Mouse (Mus musculus): Measurements from ENCODE around the gene Rbm46. TPM values are rescaled to one million over a fixed set of nuclear protein-coding genes. Genes with fewer than 3 reads are reported as not detected.

Rbm46 gene
- total RNA-seq (2014; fragmentation: Nextera tagmentation) (not detected in 2 replicates), total RNA-seq (2017) (not detected in 2 replicates)

DNA sequence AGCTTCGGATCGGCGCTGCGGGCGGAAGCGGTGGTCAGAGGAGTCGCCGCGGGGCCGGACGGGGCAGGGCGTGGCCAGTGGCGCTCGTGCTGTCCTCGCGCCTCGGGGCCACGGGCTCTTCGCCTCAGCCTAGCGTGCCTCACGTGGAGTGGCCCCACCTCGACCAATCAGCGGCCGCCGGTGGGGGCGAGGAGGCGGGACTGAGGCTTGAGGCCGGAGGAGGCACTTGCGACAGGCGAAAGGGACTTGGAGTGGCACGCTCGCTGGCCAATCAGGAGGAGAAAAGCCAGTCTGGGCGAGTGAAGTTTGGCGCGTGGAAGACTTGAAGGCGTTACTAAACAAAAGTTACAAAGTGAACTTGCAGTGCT lies at the start of gene Rbm46:
Gene Rbm46 (minus strand): TSS at position 112 of the 368 bp plus-strand sequence.
- ATAC-seq (replicated peaks; ENCODE audit: low FRiP score, low TSS enrichment, poor library complexity, severe bottlenecking), result peak; percentile 41; the same call in 1 of the 2 replicates

DNA sequence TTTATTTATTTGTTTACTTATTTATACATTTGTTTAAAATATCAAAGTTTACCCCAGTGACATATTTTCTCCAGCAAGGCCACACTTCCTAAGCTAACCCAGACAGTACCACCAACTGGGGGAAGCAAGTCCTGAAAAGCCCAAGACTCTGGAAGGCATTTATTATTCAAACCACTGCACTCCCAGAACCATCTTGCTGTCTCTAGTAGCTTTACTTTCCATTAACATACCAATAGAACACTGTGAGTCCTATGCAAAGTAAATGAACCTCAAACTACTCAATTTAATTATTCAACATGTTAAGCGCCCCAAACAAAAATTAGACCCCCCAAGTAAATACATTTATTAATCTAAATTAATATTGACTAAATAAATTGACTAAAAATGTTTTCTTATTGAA lies 39.3 kb upstream of the Rbm46 start:
- no peak for ATAC-seq (replicated peaks; ENCODE audit: low FRiP score, low TSS enrichment, poor library complexity, severe bottlenecking)

DNA sequence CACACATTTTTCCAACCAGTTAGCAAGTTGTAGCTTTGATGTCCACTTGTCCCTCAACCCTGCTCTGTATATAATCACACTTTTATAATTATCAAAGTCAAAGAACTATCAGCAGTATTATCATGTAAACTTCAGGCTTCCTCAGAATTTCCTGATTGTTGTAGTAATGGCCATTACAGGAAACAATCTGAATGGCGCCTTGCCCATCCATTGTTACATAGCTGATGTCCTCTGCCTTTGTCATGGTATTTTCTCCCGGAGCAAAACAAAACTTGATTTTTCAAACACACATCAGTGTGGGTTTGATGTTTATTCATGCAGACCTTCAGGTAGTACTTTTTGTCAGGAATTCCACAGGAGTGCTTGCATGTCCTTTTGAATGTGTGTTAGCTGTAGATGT lies 32.4 kb upstream of the Rbm46 start:
- no peak for ATAC-seq (replicated peaks; ENCODE audit: low FRiP score, low TSS enrichment, poor library complexity, severe bottlenecking)

DNA sequence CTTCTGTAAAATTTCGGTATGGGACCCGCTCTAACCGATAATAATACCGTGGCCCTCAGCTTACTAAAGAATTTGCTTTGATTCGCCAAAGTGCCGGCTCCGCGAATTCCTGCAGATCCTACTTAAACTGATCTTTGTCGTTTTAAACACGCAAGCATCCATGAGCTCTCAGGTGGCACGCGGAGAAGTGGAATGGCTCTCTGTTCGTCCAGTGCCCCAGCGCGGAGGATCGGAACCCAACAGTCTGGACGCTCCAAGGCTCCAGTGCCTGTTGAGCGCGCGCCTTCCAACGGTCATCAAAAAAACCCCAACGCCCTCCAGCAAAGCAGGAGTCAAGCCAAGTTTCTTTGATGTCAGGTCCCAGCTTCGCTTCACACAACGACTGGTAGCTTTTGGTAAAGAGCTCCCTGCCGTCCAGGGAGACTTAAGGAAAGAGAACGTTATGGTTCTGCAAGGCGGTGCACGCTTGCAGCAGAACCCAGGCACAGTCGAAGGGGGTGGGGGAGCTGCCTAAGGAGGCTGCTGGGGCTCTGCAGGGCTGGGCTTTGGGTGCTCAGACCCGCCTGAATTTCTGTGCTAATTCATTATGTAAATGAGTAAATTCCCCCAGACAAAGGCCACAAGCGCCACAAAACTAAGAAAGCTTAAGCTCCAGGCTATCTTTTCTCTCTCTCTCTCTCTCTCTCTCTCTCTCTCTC lies 28.1 kb upstream of the Rbm46 start:
- ATAC-seq (replicated peaks; ENCODE audit: low FRiP score, low TSS enrichment, poor library complexity, severe bottlenecking), result no peak

DNA sequence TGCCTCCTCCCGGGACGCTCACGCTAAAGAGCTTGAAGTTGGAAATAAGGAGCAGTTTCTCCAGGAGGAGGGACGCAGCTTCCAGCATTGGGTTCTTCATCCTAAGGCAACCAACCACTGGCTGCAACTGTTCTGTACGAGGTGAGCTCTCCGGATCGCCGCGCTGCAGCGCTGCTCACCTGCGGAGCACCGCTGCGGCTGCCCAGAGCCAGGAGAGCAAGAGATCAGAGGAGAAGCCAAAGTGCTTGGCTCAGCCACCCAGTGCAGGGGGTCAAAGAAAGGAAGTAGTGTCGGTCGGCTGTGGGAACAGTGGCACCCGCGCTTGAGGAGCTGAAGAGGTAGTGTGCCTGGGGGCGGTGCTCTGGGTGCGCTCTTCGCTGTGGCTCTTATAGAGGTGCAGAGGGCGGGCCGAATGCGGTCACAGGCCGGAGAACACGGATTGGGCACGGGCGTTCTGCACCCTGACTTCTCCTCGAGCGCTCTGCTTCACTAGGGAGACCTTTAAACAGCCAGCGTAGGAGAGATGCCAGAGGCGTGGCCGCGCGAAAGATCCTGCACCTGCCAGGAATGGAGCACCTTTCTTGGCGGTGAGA lies 27.4 kb upstream of the Rbm46 start, which contains the start of gene Lrat:
Gene Lrat (minus strand): TSS at position 361 of the 593 bp plus-strand sequence.
- ATAC-seq (replicated peaks; ENCODE audit: low FRiP score, low TSS enrichment, poor library complexity, severe bottlenecking), result 0 out of 2 replicates have a peak, but pooled peaks have one; percentile 37

DNA sequence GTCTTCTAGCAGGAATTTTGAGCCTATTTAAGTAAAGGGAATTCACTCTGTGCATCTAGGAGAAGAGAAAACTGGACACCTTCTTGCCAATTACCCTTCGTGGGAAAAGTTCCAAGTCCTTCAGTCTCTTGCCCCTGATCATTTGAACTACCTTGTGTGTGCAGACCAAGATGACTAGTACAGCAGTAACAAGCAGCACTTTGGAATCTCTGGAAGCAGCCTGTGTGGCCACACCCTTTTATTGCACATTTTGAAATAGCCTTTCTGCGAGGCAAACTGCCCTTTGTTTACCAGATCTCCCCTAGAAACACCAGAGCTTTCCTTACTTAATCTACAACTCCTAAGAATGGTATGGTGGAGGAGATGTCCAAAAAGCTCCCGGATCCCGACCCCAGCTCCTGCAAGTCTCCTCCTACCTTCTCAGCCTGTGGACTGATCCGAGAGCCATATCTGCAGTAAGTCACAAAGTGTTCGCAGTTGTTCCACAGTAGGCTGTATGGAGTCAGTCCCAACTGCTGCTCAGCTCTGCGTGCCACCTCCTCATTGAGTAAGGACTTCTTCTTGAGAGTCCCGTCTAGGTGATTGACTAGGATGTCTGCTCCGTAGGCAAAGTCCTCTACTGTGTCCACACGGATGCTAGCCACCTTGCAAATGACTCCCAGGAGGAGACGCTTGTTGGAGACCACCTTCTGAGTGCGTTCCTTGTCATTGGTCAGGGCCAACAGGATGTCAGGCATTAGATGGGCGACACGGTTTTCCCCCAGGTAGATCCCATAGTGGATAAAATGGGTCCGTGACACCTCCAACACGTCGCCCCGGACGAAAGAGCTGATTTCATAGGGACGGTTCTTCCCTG lies 26.7 kb upstream of the Rbm46 start:
- no peak for ATAC-seq (replicated peaks; ENCODE audit: low FRiP score, low TSS enrichment, poor library complexity, severe bottlenecking)

DNA sequence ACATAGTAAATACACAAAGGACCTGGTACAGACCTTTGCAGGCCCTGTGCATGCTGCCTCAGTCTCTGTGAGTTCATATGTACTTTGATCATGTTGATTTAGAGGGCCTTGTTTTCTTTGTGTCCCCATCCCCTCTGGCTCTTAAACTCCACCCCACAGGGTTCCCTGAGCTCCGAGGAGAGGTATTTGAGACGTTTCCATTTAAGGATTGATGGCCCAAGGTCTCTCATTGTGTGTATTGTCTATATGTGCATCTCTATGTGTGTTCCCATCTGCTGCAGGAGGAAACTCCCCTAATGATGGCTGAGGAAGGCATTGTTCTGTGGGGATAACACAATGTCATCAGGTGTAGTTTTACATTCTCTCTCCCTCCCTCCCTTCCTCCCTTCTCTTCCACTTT lies 12.6 kb upstream of the Rbm46 start:
- no peak for ATAC-seq (replicated peaks; ENCODE audit: low FRiP score, low TSS enrichment, poor library complexity, severe bottlenecking)

DNA sequence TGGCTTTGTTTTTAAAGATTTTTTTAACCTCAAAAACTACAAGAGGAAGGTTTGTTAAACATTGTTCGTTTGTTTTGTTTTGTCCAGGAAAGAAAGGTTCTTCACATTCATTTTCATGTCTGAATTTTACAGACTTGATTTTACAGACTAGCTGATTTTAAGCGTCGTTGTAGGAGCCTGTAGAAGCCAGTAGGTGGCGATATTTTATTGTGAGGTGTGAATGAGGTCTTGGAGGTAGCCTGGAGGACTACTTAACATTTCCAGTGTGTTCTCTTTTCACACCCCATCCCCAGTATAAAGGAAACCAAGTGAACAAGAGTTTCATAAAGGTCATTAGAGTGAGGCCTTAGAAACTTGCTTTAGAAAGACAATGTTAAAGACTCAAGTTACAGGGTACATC lies 975 bp upstream of the Rbm46 start:
- ATAC-seq (replicated peaks; ENCODE audit: low FRiP score, low TSS enrichment, poor library complexity, severe bottlenecking), result 0 out of 2 replicates have a peak, but pooled peaks have one; percentile 44

DNA sequence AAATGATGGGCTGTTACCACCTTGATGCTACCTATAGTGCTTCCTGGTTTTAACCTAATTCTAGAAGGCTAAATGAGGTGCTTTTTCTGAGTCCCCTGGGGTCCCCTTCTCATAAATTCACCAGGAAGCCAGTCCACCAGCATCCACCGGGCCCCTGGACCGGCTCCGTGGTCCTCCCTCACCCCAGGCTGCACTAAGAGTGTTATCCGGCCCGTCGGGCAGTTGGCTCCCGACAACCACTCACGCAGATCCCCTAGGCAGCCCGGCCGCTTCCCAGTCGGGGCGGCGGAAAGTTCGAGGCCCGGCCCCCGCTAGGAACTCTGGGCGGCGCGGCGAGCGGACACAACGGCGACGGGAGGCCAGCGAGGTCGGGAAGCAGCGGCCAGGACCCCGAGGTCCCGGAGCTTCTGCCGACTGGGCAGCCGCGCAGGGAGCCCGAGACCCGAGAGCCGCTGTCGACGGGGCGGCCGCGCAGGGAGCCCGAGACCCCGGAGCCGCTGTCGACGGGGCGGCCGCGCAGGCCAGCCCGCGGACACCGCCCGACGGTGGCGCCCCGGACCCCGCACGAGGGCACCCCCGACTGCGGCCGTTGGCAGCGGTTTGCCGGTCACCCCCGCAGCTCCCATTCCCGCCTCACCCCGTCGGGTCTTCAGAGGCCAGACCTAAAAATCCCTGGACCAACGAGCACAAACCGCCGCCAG lies 462 bp downstream of the Rbm46 start:
- ATAC-seq (replicated peaks; ENCODE audit: low FRiP score, low TSS enrichment, poor library complexity, severe bottlenecking), result no peak

DNA sequence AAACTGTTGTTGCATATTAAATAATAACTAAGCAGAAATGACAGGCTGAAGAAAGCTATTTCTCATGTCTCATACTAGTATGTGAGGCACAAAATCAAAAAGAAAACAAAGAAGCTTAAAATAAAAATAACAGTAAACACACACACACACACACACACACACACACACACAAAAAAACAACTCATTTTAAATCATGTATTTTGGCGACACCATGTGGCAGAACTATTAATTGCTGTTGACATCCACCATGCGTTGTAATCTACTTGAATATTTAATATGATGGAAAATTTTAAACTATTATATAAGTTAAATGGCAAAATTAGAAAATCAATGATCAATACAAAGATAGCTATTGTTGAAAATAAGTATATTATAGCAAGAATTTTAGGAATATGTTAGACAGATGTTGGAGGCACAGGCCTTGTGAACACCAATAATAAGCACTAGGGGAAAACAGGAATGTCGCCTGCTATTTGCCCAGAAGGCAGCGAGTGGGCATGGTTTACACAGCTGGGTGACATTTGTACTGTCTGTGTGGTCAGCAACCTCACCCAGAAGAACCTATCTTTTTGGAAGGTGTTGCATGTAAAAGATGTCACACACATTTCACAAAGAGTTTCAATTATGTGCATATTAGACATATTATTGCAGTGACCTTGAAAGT lies 18.7 kb downstream of the Rbm46 start:
- no peak for ATAC-seq (replicated peaks; ENCODE audit: low FRiP score, low TSS enrichment, poor library complexity, severe bottlenecking)

DNA sequence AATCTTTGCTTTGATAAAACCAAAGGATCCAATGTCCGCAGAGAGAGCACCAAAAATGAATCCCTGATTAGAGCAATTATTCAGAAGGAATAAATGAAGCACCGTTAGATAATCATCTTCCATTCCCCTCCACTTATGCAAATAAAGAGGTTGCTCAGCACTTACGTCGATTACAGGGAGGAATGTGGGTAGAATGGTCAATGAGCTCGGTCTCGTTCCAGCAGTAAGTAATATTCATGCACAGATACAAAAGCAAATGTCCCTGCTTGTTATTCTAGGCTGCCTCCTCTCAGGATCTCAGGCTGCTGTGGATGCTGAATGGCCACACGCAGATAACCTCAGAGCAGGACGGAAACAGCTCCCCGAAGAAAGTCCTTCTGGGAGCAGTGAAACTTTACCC lies 51.1 kb downstream of the Rbm46 start:
- ATAC-seq (replicated peaks; ENCODE audit: low FRiP score, low TSS enrichment, poor library complexity, severe bottlenecking), result no peak

DNA sequence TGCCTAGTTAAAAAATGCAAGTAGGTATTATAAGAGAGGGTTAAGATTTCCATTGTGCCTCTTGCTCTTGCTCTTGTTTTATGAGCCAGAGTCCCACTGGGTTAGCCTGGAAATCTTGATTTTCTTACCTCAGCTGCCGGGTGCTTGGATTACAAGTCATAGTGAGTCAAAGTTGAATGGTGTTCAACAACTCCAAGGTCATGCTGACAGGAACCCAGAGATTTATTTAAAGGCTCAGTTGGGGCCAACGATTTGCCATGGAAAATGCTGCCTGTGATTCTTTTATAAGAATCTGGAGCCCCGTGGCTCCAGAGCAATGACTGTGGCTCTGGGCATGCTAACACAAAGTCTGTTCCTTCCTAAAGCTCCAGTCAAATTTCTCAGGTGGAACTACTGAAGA lies 64.4 kb downstream of the Rbm46 start:
- no peak for ATAC-seq (replicated peaks; ENCODE audit: low FRiP score, low TSS enrichment, poor library complexity, severe bottlenecking)

DNA sequence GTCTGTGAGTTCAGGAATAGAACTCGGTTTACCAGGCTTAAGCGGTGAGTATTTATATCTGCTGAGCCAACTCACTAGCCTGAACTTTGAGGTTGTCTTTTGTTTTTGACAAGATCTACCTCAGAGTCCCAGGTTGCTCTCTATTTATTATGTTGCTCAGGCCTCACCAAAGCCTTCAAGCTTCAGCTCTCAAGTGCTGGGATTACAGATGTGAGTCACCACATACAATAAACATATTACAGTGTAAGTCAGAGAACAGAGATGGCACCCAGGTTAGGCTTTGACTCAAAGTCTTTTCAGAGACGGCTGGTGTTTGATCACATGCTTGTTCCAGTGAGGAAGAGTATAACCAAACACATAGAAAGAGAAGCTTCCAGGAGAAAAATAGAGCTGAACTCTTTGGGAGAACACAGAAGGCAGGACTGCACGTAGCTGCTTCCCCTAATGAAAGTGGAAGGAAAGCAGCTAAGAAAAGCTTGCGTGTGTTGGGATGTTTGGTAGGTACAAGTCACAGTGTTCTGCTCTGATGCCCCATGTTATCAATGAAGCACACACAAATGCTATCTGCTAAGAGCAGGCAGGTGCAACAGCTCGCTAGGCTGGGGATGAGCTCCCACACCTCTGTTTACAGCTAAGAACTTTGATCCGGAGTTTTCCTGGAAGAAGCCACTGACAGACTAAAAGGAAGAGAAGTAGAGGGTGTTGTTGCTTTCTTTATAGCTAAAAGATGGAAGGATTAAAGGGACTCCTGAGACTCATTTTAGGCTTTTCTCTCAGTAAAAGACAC lies 65.8 kb downstream of the Rbm46 start:
- ATAC-seq (replicated peaks; ENCODE audit: low FRiP score, low TSS enrichment, poor library complexity, severe bottlenecking), result no peak

DNA sequence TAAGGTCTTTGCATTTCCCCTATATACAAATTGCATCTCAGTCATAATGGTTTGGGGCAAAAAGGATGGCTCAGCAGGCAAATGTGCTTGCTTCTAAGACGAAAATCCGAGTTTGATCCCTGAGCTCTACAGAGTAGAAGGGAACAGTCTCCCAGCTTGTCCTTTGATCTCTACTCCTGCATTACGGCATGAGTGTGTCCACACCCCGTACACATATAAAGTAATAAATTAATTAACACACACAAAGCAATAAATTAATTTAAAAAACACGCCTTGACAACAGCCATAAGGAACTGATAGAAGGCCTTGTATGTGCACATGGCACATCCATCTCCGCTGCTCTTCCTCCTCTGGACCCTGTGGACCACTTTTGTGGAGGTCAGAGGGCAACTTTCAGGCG lies 66.5 kb downstream of the Rbm46 start:
- no peak for ATAC-seq (replicated peaks; ENCODE audit: low FRiP score, low TSS enrichment, poor library complexity, severe bottlenecking)

DNA sequence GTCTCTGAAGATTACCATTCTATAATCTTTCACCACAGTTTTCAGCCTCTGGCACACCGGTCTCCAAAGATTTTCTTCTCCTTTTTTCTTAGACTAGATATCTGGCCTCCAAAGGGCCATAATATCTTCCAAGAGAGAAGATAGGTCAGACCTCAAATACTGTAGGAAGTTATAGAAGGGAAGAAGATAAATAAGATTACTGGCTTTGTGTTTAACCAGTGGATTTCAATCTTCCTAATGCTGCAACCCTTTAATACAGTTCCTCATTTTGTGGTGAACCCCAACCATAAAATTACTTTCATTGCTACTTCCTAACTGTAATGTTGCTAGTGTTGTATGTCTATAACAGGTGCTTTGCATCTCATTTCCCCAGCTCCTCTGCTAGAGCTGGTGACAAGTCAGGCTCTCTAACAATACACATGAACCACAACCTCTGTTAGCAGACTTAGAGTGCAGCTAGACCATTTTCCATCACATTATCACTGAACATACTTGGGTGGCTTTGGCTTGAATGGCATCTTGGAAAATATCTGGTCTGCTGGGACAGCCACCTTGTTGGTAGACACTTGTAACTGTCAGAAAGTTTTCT lies 67.9 kb downstream of the Rbm46 start:
- no peak for ATAC-seq (replicated peaks; ENCODE audit: low FRiP score, low TSS enrichment, poor library complexity, severe bottlenecking)

DNA sequence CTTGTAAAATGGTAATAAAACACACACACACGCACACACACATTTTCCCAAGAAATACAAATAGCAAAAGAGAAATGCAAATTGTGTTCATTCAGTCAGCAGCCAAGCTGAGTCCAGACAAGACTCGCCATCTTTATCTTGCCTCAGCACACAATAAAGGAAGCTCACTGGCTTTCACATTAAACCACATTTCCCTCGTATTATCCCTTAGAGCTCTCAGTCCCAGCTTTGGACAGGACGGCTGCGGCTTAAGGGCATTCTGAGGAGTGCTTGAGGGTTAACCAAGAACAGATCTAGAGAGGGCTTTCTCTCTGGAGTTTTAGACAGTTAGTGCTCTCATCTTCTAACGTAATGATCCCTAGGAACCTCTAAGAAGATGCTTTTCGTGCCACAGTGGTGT lies 71.0 kb downstream of the Rbm46 start:
- no peak for ATAC-seq (replicated peaks; ENCODE audit: low FRiP score, low TSS enrichment, poor library complexity, severe bottlenecking)

DNA sequence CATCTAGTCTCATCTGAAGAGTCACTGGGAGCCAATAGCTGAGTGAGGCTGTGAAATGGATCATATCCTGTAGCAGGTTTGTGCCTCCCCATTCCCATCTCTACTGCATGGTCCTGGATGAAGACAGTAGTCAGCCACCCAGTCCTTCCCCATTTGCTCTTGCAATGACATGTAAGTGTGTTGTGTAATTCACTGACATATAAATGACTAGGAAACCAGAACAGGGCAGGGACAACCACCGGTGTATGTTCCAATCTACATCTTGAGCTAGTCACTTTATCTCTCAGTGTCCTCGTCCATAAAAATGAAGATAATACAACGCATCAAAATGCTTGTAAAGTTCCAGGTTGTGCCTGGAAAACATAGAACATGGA lies 75.8 kb downstream of the Rbm46 start:
- no peak for ATAC-seq (replicated peaks; ENCODE audit: low FRiP score, low TSS enrichment, poor library complexity, severe bottlenecking)

DNA sequence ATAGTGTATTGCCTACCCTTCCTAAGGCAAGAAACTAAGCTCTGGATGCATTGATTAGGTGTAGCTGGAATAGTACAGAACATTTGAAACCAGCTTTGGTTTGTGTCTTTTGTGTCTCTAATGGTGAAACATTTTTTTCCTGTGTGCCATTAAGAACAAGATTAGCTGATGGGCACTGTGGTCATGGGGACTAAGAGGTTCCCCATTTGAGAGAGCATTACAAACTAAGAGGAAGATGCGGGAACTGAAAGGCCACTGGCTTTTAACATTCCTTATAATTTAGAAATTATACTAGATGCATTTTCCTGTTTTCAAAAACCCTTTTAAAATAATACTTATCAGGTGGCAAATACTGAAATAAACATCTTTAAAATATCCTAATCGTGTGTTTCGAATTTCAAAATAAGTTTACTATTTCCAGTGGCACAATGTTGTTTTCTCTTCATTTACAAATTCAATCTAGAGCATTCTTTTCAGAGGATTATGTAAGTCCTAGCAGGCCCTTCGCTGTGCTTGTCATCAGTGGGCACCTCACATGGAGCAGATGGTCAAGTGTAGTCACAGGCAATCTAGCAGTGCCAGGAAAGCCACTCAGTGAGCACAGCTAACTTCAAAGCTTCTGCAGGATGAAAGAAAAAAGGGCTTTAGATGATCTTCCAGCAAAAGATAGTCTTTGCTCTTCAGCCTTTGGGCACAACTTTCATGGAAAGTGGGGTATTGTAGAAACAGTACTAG lies 76.4 kb downstream of the Rbm46 start:
- no peak for ATAC-seq (replicated peaks; ENCODE audit: low FRiP score, low TSS enrichment, poor library complexity, severe bottlenecking)

Measured in megakaryocyte-erythroid progenitor cell, adult 5-6 weeks (primary cell).